Mouse (Mus musculus) forebrain, postnatal 0 days (tissue): ENCODE results near the gene Gm17349. TPM values are rescaled to one million over a fixed set of nuclear protein-coding genes. Genes with fewer than 3 reads are reported as not detected.

Source experiments
- ATAC-seq: fragments of 200-750 bp; cut with Nextera tagmentation; 2 replicates; pipeline ENCODE4 v1.8.0; 2017; ENCODE audit warnings: mild to moderate bottlenecking, moderate library complexity
- DNase-seq: peaks from one replicate; pipeline ENCODE4 v3.0.0-alpha.2; 2015
- H3K27ac ChIP-seq: fragments of 300-500 bp; sonication (generic); 2 replicates; pipeline ENCODE4 v1.5.1; 2014; ENCODE audit warnings: low read depth, mild to moderate bottlenecking, antibody characterized with exemption, low read length, moderate library complexity, mixed read lengths
- H3K27me3 ChIP-seq: fragments of 300-500 bp; sonication (generic); 2 replicates; pipeline ENCODE4 v1.6.1; 2014; ENCODE audit warnings: mild to moderate bottlenecking, low read length, mixed read lengths; ENCODE audit not compliant: insufficient read depth
- H3K36me3 ChIP-seq: fragments of 300-500 bp; sonication (generic); 2 replicates; pipeline ENCODE4 v1.6.1; 2014; ENCODE audit warnings: mild to moderate bottlenecking, moderate library complexity; ENCODE audit not compliant: insufficient read depth
- H3K4me1 ChIP-seq: fragments of 300-500 bp; sonication (generic); 2 replicates; pipeline ENCODE4 v1.6.1; 2014; ENCODE audit warnings: antibody characterized with exemption; ENCODE audit not compliant: insufficient read depth
- H3K4me2 ChIP-seq: fragments of 300-500 bp; sonication (generic); 2 replicates; pipeline ENCODE4 v1.6.1; 2014; ENCODE audit warnings: low read depth, mild to moderate bottlenecking, moderate library complexity
- H3K4me3 ChIP-seq: fragments of 300-500 bp; sonication (generic); 2 replicates; pipeline ENCODE4 v1.5.1; 2014; ENCODE audit warnings: low read depth, low read length, mixed read lengths
- H3K9ac ChIP-seq: fragments of 300-500 bp; sonication (generic); 2 replicates; pipeline ENCODE4 v1.6.1; 2014; ENCODE audit warnings: mild to moderate bottlenecking
- H3K9me3 ChIP-seq: fragments of 300-500 bp; sonication (generic); 2 replicates; pipeline ENCODE4 v1.6.1; 2016; ENCODE audit warnings: low read length
- CTCF ChIP-seq: sonication (generic); IDR thresholded peaks from 2 replicates; pipeline ENCODE4 v1.5.1; 2016; ENCODE audit warnings: antibody characterized with exemption, control low read depth, low read depth
- WGBS: fragments of 180-500 bp; shearing (Covaris S2); extraction: QIAGEN DNeasy Blood & Tissue Kit; methylation state at CpG from one replicate; pipeline ENCODE4 v1.1.7; 2014; 5-methylcytosine and 5-hydroxymethylcytosine counted together
- polyA plus RNA-seq: library from polyadenylated mRNA; unstranded; fragments of >200 nt; fragmentation: Nextera tagmentation; extraction: Ambion mirVana; gene quantifications from 2 replicates; pipeline ENCODE4 v1.2.1, GENCODE M21; 2015
- total RNA-seq: library from RNA; depleted of rRNA; stranded (reverse); fragments of >200 nt; gene quantifications from 2 replicates; pipeline ENCODE4 v1.2.3, GENCODE M21; 2014

Gm17349 gene
- total and polyA plus RNA-seq, 2 experiments from 2014 or later, result not detected

DNA sequence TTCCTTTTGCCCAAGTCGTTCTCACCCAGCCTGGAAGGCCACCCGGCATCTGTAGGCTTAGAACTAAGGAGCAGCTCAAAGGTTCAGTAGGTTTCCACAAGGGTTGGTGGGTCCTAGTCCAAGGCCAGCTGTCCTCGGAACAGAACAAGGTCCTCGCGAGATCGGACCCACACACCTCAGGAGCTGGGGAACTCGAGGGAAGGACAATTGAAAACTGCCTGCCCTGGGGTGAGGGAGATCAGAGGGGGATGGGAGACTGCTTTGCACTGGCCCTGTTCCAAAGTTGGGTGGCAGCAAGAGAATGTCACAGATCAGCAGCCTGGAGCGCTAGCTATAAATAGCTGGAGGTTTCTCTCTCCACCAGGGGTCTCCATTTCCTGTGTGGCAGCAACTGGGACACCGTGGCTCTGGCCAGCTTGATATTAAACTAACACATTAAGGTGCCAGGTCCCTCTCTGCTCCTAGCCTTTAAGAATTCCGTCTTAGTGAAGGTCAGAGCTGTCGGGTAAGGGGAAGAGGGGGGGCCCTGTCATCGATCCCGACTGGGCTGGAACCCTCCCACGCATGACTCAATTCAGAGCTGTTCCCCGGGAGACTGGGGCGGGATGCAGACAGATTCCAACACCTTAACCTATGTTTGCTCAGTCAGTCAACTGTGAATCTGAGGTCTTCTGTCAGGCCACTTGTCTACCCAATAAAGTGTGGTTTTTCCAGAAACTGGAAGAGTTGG lies 19.2 kb upstream of the Gm17349 start:
- Histone ChIP-seq H3K36me3 (peaks cover 29% of the 10 kb centered on the region), H3K9me3 (no peaks in the 10 kb centered on the region), H3K4me3 (peak overlapping the region; percentile 74), H3K4me2 (peak overlapping the region; percentile 86), H3K27me3 (no peaks in the 10 kb centered on the region), H3K4me1 (no peaks in the 10 kb centered on the region), H3K27ac (peak overlapping the region; percentile 73), H3K9ac (peak overlapping the region; percentile 58)
- peak; percentile 76 for TF ChIP-seq CTCF
- DNase-seq (peak; percentile 85), ATAC-seq (peak; percentile 25)
- WGBS, result 11% methylated on average over 16 of the region's 16 CpGs

DNA sequence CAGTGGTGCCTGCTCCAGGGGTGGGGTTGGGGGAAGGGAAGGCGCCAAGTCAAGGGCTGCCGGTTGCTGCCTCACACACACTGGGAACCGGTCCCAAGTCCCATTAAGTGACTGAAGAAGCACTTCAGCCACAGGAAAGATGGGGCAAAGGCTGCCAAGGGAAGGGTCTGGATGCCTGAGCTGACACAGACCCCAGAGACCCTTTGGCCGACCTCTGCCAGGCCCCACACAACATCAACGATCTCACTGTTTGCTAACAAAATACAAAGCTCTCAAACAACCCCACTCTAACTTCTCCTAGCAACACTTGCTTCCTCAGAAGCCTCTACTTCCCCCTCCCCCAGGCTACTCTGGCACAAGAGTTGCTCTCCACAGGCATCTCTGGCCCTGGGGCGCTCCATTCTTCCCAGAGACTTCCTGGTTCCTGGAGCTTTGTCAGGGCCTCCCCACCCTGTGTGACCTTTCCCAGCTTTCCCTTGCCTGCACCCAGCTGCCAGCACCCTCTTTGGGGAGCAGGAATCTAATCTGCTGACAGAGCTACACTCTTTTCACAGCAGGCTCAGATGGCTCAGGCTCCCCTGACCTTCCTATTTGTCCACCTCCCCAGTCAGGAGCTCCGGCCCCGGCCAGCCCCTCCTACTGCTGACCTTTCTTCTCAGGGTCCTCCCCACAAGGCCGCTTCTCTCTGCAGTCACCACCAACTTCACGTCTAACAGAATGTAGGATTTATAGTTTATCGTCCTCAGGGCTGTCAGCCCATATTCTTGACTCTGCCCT lies 18.4 kb upstream of the Gm17349 start:
- no peak overlapping the region for H3K4me3 ChIP-seq
- DNase-seq, result no peak
- 19% methylated on average over 11 of the region's 11 CpGs for WGBS
- no peak for TF ChIP-seq CTCF
- no peaks in the 10 kb centered on the region for H3K4me1 ChIP-seq
- H3K9ac ChIP-seq, result peak overlapping the region; percentile 58
- ATAC-seq, result no peak
- H3K4me2 ChIP-seq, result peak overlapping the region; percentile 86; the same call in 1 of the 2 replicates
- H3K36me3 ChIP-seq, result peaks cover 25% of the 10 kb centered on the region
- H3K27me3 ChIP-seq, result no peaks in the 10 kb centered on the region
- peak overlapping the region; percentile 73 for H3K27ac ChIP-seq
- no peaks in the 10 kb centered on the region for H3K9me3 ChIP-seq

DNA sequence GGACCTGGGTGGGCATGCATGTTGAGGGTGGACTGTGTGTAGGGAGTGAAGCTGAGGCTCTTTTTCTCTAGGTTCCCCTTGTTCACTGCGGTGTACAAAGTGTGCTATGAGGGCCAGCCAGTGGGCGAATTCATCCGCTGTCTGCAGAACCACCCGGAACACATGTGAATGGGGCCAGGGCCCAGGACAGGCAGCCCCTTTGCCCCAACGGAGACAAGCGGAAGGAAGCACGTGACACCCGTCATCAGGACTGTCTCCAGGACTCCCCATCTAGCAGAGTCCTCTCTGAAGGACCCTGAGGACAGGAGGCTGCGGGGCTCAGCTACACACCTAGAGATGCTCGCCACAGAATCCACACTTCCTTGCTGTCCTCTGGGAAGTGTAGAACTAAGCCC lies 17.8 kb upstream of the Gm17349 start:
- H3K27me3 ChIP-seq, result no peaks in the 10 kb centered on the region
- H3K9me3 ChIP-seq, result no peaks in the 10 kb centered on the region
- no peak for TF ChIP-seq CTCF
- no peak overlapping the region for H3K4me2 ChIP-seq
- H3K4me1 ChIP-seq, result no peaks in the 10 kb centered on the region
- no peak overlapping the region for H3K4me3 ChIP-seq
- peaks cover 25% of the 10 kb centered on the region for H3K36me3 ChIP-seq
- H3K27ac ChIP-seq, result peak overlapping the region; percentile 9; the same call in 1 of the 2 replicates
- 54% methylated on average over 10 of the region's 10 CpGs for WGBS
- DNase-seq, result no peak
- H3K9ac ChIP-seq, result no peak overlapping the region
- no peak for ATAC-seq

DNA sequence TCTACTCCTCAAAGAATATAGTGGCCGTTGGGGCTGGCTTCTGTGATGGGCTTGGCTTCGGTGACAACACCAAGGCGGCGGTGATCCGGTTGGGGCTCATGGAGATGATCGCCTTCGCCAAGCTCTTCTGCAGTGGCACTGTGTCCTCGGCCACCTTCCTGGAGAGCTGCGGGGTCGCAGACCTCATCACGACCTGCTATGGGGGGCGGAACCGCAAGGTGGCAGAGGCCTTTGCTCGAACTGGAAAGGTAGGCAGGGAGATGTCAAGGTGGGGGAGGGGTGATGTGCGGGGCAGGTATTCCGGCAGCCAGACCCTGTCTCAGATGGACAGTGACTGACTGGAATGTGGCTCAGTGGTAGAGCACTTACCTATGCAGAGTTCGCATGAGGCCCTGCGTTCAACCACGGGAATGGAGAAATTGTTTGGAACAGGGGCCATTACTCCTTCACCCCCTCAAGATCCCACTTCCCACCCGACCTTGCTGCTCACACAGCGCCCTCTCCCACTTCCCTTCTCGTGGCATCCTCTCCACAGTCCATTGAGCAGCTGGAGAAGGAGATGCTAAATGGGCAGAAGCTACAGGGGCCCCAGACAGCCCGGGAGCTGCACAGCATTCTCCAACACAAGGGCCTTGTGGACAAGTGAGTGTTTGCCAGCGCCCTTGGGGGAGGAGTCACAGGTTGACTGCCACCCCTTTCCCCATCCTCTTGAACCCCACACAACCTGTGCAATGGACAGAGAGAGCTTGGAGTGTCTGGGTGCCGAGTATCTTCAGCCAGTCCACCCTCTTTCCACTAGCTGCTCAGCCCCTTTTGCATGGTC lies 16.8 kb upstream of the Gm17349 start:
- Histone ChIP-seq H3K27ac (no peak overlapping the region), H3K4me3 (no peak overlapping the region), H3K4me2 (no peak overlapping the region), H3K36me3 (peaks cover 18% of the 10 kb centered on the region; the same call in 1 of the 2 replicates), H3K9me3 (no peaks in the 10 kb centered on the region), H3K9ac (no peak overlapping the region), H3K4me1 (no peaks in the 10 kb centered on the region), H3K27me3 (no peaks in the 10 kb centered on the region)
- no peak for DNase-seq
- 84% methylated on average over 25 of the region's 25 CpGs for WGBS
- ATAC-seq, result no peak
- no peak for TF ChIP-seq CTCF

DNA sequence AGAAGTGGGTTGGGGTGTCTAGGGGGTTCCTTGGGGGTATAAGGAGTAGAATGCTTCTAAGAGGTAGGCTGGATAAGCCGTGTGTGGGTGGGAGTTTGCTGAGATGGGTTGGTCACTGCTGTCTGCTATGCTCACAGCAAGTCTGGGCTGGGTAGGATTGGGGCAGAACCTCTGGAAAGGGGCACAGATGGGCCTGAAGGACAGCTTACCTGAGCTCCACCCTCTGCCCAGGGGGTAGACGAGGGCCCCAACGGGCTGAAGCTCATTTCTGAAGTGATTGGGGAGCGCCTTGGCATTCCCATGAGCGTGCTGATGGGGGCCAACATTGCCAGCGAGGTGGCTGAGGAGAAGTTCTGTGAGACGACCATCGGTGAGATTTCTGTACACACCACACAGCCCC lies 14.6 kb upstream of the Gm17349 start:
- no peak overlapping the region for H3K4me3 ChIP-seq
- ATAC-seq, result no peak
- peaks cover 18% of the 10 kb centered on the region; the same call in 1 of the 2 replicates for H3K36me3 ChIP-seq
- DNase-seq, result no peak
- no peaks in the 10 kb centered on the region for H3K27me3 ChIP-seq
- WGBS, result 77% methylated on average over 8 of the region's 8 CpGs
- TF ChIP-seq CTCF, result no peak
- no peaks in the 10 kb centered on the region; the same call in 1 of the 2 replicates for H3K4me1 ChIP-seq
- no peak overlapping the region for H3K4me2 ChIP-seq
- H3K9ac ChIP-seq, result no peak overlapping the region
- no peak overlapping the region for H3K27ac ChIP-seq
- H3K9me3 ChIP-seq, result no peaks in the 10 kb centered on the region

DNA sequence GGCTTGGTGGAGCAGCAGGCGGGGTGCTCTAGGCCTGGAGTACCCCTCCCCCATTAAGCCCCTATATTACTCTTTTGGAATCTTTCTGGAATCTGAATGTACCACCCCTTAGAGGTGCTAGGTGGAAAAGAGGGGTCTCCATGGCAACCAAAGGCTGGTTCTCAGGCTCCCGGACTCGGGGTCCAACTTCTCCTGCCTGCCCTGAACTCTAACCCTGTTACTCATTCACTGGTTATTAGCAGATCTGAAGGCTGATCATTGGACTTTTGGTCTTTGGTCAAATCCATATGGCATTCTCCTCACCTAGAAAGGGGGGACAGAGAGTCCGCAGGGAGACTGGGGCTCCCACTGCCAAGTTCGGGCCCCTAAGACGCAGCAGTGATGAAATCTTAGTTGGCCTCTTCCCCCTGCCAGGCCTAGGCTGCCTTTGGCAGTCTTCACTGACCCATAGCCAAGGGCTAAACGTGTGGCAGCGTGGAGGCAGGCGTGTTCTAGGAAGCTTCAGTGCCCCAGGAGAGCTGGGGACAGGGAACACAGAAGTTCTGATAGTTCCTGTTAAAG lies 13.3 kb upstream of the Gm17349 start:
- no peak for ATAC-seq
- Histone ChIP-seq H3K9me3 (no peaks in the 10 kb centered on the region), H3K4me3 (no peak overlapping the region), H3K27ac (no peak overlapping the region), H3K27me3 (no peaks in the 10 kb centered on the region), H3K4me1 (no peaks in the 10 kb centered on the region; the same call in 1 of the 2 replicates), H3K9ac (no peak overlapping the region), H3K4me2 (no peak overlapping the region), H3K36me3 (peaks cover 28% of the 10 kb centered on the region)
- DNase-seq, result no peak
- TF ChIP-seq CTCF, result no peak
- 81% methylated on average over 9 of the region's 9 CpGs for WGBS
